Mouse (Mus musculus): ENCODE results near the gene Gm20388.

DNA sequence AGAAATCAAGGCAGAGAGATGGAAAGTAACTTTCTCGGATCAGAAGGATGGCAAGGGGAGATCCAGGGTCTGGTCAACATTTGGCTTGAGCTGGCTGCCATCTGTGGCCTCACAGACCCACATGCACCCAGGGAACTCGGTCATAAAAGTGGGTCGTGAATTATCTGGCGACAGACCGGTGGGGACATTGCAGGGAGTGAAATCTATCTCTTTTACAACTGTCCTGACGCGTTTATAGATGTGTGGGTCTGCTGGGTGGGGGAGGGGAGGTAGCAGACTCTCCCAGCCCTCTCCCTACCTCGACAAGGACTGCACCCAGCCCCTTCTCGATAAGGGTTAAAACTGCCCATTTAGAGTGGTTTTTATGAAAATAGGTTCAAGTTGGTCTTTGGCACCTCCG is 1444.2 kb downstream of the Gm20388 start:
- TF ChIP-seq POLR2A (IDR thresholded peaks at IDR 0.05; ENCODE audit: borderline replicate concordance, insufficient read depth, low read length) (no peak), CTCF (IDR thresholded peaks at IDR 0.05; ENCODE audit: borderline replicate concordance, insufficient read depth, low read depth, low read length) (no peak)
